9 mouse cellular contexts compared by ENCODE assay signal in the genomic region with DNA sequence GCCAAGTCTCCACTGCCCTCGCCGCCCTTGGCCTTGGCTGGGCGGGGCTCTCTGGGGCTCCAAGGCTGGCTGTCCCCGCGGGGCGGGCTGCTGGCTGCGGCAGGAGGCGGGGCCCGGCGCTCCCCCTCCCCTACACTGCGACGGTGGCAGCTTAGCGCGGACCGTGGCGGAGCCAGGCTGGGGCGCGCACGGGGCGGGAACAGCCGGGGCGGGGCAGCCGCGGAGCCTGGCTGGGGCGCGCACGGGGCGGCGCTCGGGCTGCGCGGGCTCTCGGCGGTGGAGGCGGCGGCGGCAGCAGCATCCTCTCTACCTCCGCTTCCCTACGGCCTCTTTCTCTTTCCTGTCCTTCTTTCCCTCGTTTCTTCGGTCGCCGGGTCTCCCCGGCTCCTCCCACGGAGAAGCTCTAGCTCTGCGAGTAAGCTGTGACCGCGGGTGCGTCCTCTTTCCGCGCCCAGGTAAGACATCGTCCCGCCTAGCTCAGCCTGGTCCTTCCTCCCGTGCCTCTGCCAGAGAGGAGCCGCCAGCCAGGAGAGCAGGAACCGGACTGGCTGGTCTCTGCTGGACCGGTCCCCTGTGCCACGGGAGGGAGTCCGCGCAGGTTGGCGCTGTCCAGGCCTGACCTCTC. TPM values are rescaled to one million over a fixed set of nuclear protein-coding genes. Genes with fewer than 3 reads are reported as not detected.
DNase-seq lines count a peak whose midpoint lies in the region; ATAC-seq and TF ChIP-seq lines count a peak whose summit lies in the region.
"Had no signal": no experiment of that assay in that cellular context is flagged by ENCODE, and none has a peak within 500 bp of the region (broad histone marks: within the 10 kb centered on the region; RNA-seq: fewer than 3 reads in every experiment).

A gene (plus strand): TSS at position 233 of the 625 bp plus-strand sequence.

- no peaks in the 10 kb centered on the region for H3K27me3 ChIP-seq in forebrain, postnatal 0 days (ENCODE audit: insufficient read depth, low read length)
- peaks cover 8% of the 10 kb centered on the region for H3K27me3 ChIP-seq in liver, embryonic 16.5 days (ENCODE audit: control insufficient read depth, insufficient read depth, low read depth, low read length)
- H3K27me3 ChIP-seq in neural tube, embryonic 14.5 days (ENCODE audit: control insufficient read depth, insufficient read depth, low read length): no peaks in the 10 kb centered on the region
- no peaks in the 10 kb centered on the region for H3K27me3 ChIP-seq in thymus, adult 2 months (ENCODE audit: control insufficient read depth, insufficient read depth, low read length)

- intact Hi-C loops in heart, postnatal 25 days (cut with DNase I): no loop called here

- H3K36me3 ChIP-seq in forebrain, postnatal 0 days (ENCODE audit: insufficient read depth): 0 out of 2 replicates have a peak, but pooled peaks cover under 1% of the 10 kb centered on the region
- no peaks in the 10 kb centered on the region for H3K36me3 ChIP-seq in liver, embryonic 16.5 days (ENCODE audit: control insufficient read depth, insufficient read depth)
- H3K36me3 ChIP-seq in neural tube, embryonic 14.5 days (ENCODE audit: control insufficient read depth, insufficient read depth, low read length): 0 out of 2 replicates have a peak, but pooled peaks cover 5% of the 10 kb centered on the region
- H3K36me3 ChIP-seq in thymus, adult 2 months (ENCODE audit: control insufficient read depth, insufficient read depth, low read length): no peaks in the 10 kb centered on the region

- no peak for TF ChIP-seq POLR2A in thymus, adult 2 months (IDR thresholded peaks at IDR 0.05; ENCODE audit: control insufficient read depth, extremely low read depth, insufficient read depth, low read length, poor library complexity)

- no peaks in the 10 kb centered on the region for H3K9me3 ChIP-seq in forebrain, postnatal 0 days (ENCODE audit: low read length)
- no peaks in the 10 kb centered on the region for H3K9me3 ChIP-seq in liver, embryonic 16.5 days (replicated peaks; ENCODE audit: control insufficient read depth, low read length)
- no peaks in the 10 kb centered on the region for H3K9me3 ChIP-seq in neural tube, embryonic 14.5 days (ENCODE audit: control insufficient read depth, low read length)

- peak; percentile 96 for ATAC-seq in forebrain, postnatal 0 days
- ATAC-seq in liver, embryonic 16.5 days (ENCODE audit: low read depth): peak; percentile 95
- ATAC-seq in neural tube, embryonic 14.5 days (ENCODE audit: low read depth): peak; percentile 96

- under 1% methylated on average over 46 of the region's 61 CpGs for WGBS in forebrain, postnatal 0 days
- WGBS in large intestine, adult 2 months: 1% methylated on average over 61 of the region's 61 CpGs
- 1% methylated on average over 48 of the region's 61 CpGs for WGBS in liver, embryonic 16.5 days (ENCODE audit: insufficient replicate concordance)
- WGBS in neural tube, embryonic 14.5 days: under 1% methylated on average over 56 of the region's 61 CpGs
- WGBS in thymus, adult 2 months: 2% methylated on average over 61 of the region's 61 CpGs

- H3K27ac ChIP-seq in forebrain, postnatal 0 days (ENCODE audit: low read depth, low read length): peak within 1 kb of the TSS; percentile 84
- no peak within 1 kb of the TSS for H3K27ac ChIP-seq in liver, embryonic 16.5 days (ENCODE audit: low read length)
- H3K27ac ChIP-seq in neural tube, embryonic 14.5 days (ENCODE audit: low read depth, low read length): peak within 1 kb of the TSS; percentile 90
- no peak within 1 kb of the TSS for H3K27ac ChIP-seq in thymus, adult 2 months (ENCODE audit: control insufficient read depth, insufficient read depth, low read length)
- H3K27ac ChIP-seq: macrophage had no signal

- H3K9ac ChIP-seq in forebrain, postnatal 0 days: peak within 1 kb of the TSS; percentile 95
- H3K9ac ChIP-seq in liver, embryonic 16.5 days (ENCODE audit: low read depth, low read length): no peak within 1 kb of the TSS
- H3K9ac ChIP-seq in neural tube, embryonic 14.5 days (replicated peaks; ENCODE audit: low read depth, low read length): peak within 1 kb of the TSS; percentile 92

- H3K4me3 ChIP-seq in forebrain, postnatal 0 days (ENCODE audit: low read depth, low read length): peak within 1 kb of the TSS; percentile 99
- H3K4me3 ChIP-seq in liver, embryonic 16.5 days (ENCODE audit: low read depth, low read length): peak within 1 kb of the TSS; percentile 61
- peak within 1 kb of the TSS; percentile 93 for H3K4me3 ChIP-seq in neural tube, embryonic 14.5 days (ENCODE audit: low read depth, low read length)
- H3K4me3 ChIP-seq in thymus, adult 2 months (ENCODE audit: control insufficient read depth, insufficient read depth, low read length): peak within 1 kb of the TSS; percentile 39

- DNase-seq in MN1 (ENCODE audit: low spot score): peak; percentile 87
- peak; percentile 93 for DNase-seq in cerebellum, adult 11-12 months
- DNase-seq in forebrain, postnatal 0 days: peak; percentile 90
- DNase-seq in heart, postnatal 25 days (ENCODE audit: low spot score): peak; percentile 61
- DNase-seq in large intestine, adult 2 months (ENCODE audit: low read depth, low spot score): peak; percentile 14
- DNase-seq in thymus, adult 2 months: peak; percentile 18

- H3K4me2 ChIP-seq in forebrain, postnatal 0 days (ENCODE audit: low read depth): peak within 1 kb of the TSS; percentile 69
- H3K4me2 ChIP-seq in liver, embryonic 16.5 days (ENCODE audit: low read depth, low read length): peak within 1 kb of the TSS; percentile 65
- peak within 1 kb of the TSS; percentile 46 for H3K4me2 ChIP-seq in neural tube, embryonic 14.5 days (ENCODE audit: low read depth, low read length)

- no peak for TF ChIP-seq CTCF in forebrain, postnatal 0 days (IDR thresholded peaks at IDR 0.05; ENCODE audit: low read depth)
- no peak for TF ChIP-seq CTCF in thymus, adult 2 months (IDR thresholded peaks at IDR 0.05; ENCODE audit: borderline replicate concordance, control insufficient read depth, extremely low read depth, insufficient read depth, low read length, poor library complexity)

- H3K4me1 ChIP-seq in forebrain, postnatal 0 days (ENCODE audit: insufficient read depth): peaks cover 12% of the 10 kb centered on the region; the same call in 1 of the 2 replicates
- no peaks in the 10 kb centered on the region; the same call in 1 of the 2 replicates for H3K4me1 ChIP-seq in liver, embryonic 16.5 days (ENCODE audit: control insufficient read depth, low read depth, low read length)
- H3K4me1 ChIP-seq in neural tube, embryonic 14.5 days (ENCODE audit: control insufficient read depth, insufficient read depth, low read length): peaks cover 18% of the 10 kb centered on the region
- H3K4me1 ChIP-seq in thymus, adult 2 months (replicated peaks; ENCODE audit: control insufficient read depth, insufficient read depth, low read length): no peaks in the 10 kb centered on the region

RNA-seq across cellular contexts. Expression of the gene that starts here (rescaled TPM):
- total RNA-seq in forebrain, postnatal 0 days (2014; rRNA removed): 1,213 and 1,278 TPM in 2 replicates
- polyA plus RNA-seq in forebrain, postnatal 0 days (2015; fragmentation: Nextera tagmentation; extraction: Ambion mirVana): 200 and 291 TPM in 2 replicates
- 1 to 10 TPM; 3.2 to 3.3 TPM for total RNA-seq in heart, postnatal 25 days (2021)
- 0.32 and 1.7 TPM in 2 replicates for polyA plus RNA-seq in large intestine, adult 2 months (2012; rRNA removed)
- 1.8 and 2.2 TPM in 2 replicates for polyA plus RNA-seq in liver, embryonic 16.5 days (2015; fragmentation: Nextera tagmentation; extraction: Ambion mirVana)
- 458 and 523 TPM in 2 replicates for polyA plus RNA-seq in neural tube, embryonic 14.5 days (2014; fragmentation: Nextera tagmentation; extraction: Ambion mirVana)
- 3.3 and 4.6 TPM in 2 replicates for polyA plus RNA-seq in thymus, adult 2 months (2012; rRNA removed)

Comparison
In these comparisons a context has a peak if more than half of its experiments do, and no peak if none do; other contexts are left out.
1. RNA of the gene that starts here (total RNA-seq): 1,213 to 1,278 TPM in forebrain, postnatal 0 days; 3.2 to 3.3 TPM in heart, postnatal 25 days; every median in the first group is over 100 times any median in the second.
2. RNA of the gene that starts here (polyA plus RNA-seq): 458 to 523 TPM in neural tube, embryonic 14.5 days and 200 to 291 TPM in forebrain, postnatal 0 days; 3.3 to 4.6 TPM in thymus, adult 2 months, 1.8 to 2.2 TPM in liver, embryonic 16.5 days and 0.32 to 1.7 TPM in large intestine, adult 2 months; every median in the first group is over 10 times any median in the second.
3. DNase-seq: peak in every context shown above with its lines; median percentile 93 in cerebellum, adult 11-12 months; 90 in forebrain, postnatal 0 days; 87 in MN1; 61 in heart, postnatal 25 days; 18 in thymus, adult 2 months; 14 in large intestine, adult 2 months.
4. H3K27ac ChIP-seq: peak in forebrain, postnatal 0 days (single experiment) and neural tube, embryonic 14.5 days (single experiment); none in liver, embryonic 16.5 days (single experiment) and thymus, adult 2 months (single experiment).
5. H3K4me3 ChIP-seq: peak in every context shown above with its lines; median percentile 99 in forebrain, postnatal 0 days; 93 in neural tube, embryonic 14.5 days; 61 in liver, embryonic 16.5 days; 39 in thymus, adult 2 months.
6. Peak in every context shown above with its lines, with median percentiles within 50 percentile points of each other: ATAC-seq and H3K4me2 ChIP-seq.